Mouse (Mus musculus): Measurements from ENCODE around the gene Cfap69. TPM values are rescaled to one million over a fixed set of nuclear protein-coding genes. Genes with fewer than 3 reads are reported as not detected.
"Not testable (repeated sequence)": the region's sequence is repeated elsewhere in the genome, so short reads cannot be mapped to it uniquely, and the experiment has no call there.

Cfap69 gene
- total and polyA plus RNA-seq, 2 experiments from 2014 or later, result 9.0 to 9.3 TPM

- Histone ChIP-seq H3K9me3 (ENCODE audit: low read length) (no peaks in the 10 kb centered on the region), H3K36me3 (ENCODE audit: insufficient read depth, low read length) (no peaks in the 10 kb centered on the region), H3K27ac (ENCODE audit: low read depth, low read length) (no peak overlapping the region), H3K4me2 (ENCODE audit: low read depth, low read length, poor library complexity, severe bottlenecking) (no peak overlapping the region), H3K9ac (replicated peaks; ENCODE audit: low read length, poor library complexity, severe bottlenecking) (no peak overlapping the region), H3K27me3 (ENCODE audit: insufficient read depth, low read length) (no peaks in the 10 kb centered on the region), H3K4me1 (ENCODE audit: insufficient read depth, low read length) (no peaks in the 10 kb centered on the region), H3K4me3 (ENCODE audit: low read depth, low read length) (no peak overlapping the region)
- WGBS, result 89% methylated on average over 6 of the region's 6 CpGs
- DNase-seq (ENCODE audit: low spot score) (no peak), ATAC-seq (ENCODE audit: low FRiP score) (no peak)
- TF ChIP-seq CTCF (IDR thresholded peaks at IDR 0.05), result no peak
These were observed 24.2 kb upstream of the Cfap69 start for GRCm38 (mm10) chr5:5688228-5688627.

DNA sequence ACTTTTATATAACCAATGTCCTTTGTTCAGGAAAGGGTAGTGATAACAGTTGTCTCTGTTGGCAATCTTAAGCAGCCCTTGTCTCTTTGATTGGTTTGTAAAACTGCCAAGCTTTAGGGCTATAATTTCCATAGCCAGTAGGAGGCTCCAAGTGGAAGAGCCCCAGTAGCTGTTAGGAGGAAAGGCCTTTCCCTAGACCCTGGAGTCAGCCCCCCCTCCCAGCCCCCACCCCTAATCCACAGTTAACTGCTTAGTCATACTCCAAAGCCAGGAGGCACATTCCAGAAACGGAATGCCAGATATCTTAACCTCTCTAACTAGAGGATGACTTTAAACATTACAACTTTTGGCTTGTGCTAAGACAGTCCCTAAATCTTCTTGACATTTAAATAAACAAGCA lies 22.9 kb upstream of the Cfap69 start:
- H3K27ac ChIP-seq (ENCODE audit: low read depth, low read length), result no peak overlapping the region
- no peaks in the 10 kb centered on the region for H3K4me1 ChIP-seq (ENCODE audit: insufficient read depth, low read length)
- H3K4me3 ChIP-seq (ENCODE audit: low read depth, low read length), result no peak overlapping the region
- H3K4me2 ChIP-seq (ENCODE audit: low read depth, low read length, poor library complexity, severe bottlenecking), result no peak overlapping the region
- no peak for TF ChIP-seq CTCF (IDR thresholded peaks at IDR 0.05)
- H3K9ac ChIP-seq (replicated peaks; ENCODE audit: low read length, poor library complexity, severe bottlenecking), result no peak overlapping the region
- ATAC-seq (ENCODE audit: low FRiP score), result no peak
- no peaks in the 10 kb centered on the region for H3K9me3 ChIP-seq (ENCODE audit: low read length)
- WGBS, result 26% methylated on average over 1 of the region's 1 CpGs
- H3K27me3 ChIP-seq (ENCODE audit: insufficient read depth, low read length), result no peaks in the 10 kb centered on the region
- DNase-seq (ENCODE audit: low spot score), result no peak
- H3K36me3 ChIP-seq (ENCODE audit: insufficient read depth, low read length), result no peaks in the 10 kb centered on the region

- not testable (repeated sequence) for DNase-seq (ENCODE audit: low spot score); H3K4me3 ChIP-seq (ENCODE audit: low read depth, low read length); ATAC-seq (ENCODE audit: low FRiP score); H3K4me1 ChIP-seq (ENCODE audit: insufficient read depth, low read length); H3K36me3 ChIP-seq (ENCODE audit: insufficient read depth, low read length); H3K4me2 ChIP-seq (ENCODE audit: low read depth, low read length, poor library complexity, severe bottlenecking); H3K9me3 ChIP-seq (ENCODE audit: low read length); H3K27ac ChIP-seq (ENCODE audit: low read depth, low read length); H3K27me3 ChIP-seq (ENCODE audit: insufficient read depth, low read length); H3K9ac ChIP-seq (replicated peaks; ENCODE audit: low read length, poor library complexity, severe bottlenecking)
- WGBS, result 86% methylated on average over 2 of the region's 2 CpGs
These were observed 20.9 kb upstream of the Cfap69 start for GRCm38 (mm10) chr5:5684946-5685345.

DNA sequence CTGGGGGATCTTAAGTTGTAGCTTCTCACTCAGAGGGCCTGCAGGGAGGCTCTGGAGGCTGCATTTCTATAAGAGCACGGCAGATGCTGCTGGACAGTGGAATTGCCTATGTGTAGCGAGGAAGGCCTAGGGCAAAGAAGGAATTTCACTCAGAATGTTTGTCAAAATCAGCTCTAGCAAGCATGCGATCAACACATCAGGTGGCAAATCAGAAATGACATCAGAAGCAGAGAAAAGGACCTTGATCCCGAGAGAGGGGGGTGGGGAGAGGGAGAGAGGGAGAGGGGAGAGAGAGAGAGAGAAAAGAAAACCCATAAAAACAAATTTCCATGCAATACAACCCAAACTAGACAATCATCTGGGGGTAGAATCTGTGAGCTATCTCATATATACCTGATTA lies 19.3 kb upstream of the Cfap69 start:
- 53% methylated on average over 4 of the region's 4 CpGs for WGBS
- Histone ChIP-seq H3K9me3 (ENCODE audit: low read length) (no peaks in the 10 kb centered on the region), H3K4me1 (ENCODE audit: insufficient read depth, low read length) (no peaks in the 10 kb centered on the region), H3K36me3 (ENCODE audit: insufficient read depth, low read length) (no peaks in the 10 kb centered on the region), H3K4me2 (ENCODE audit: low read depth, low read length, poor library complexity, severe bottlenecking) (no peak overlapping the region), H3K27me3 (ENCODE audit: insufficient read depth, low read length) (no peaks in the 10 kb centered on the region), H3K4me3 (ENCODE audit: low read depth, low read length) (no peak overlapping the region), H3K9ac (replicated peaks; ENCODE audit: low read length, poor library complexity, severe bottlenecking) (no peak overlapping the region), H3K27ac (ENCODE audit: low read depth, low read length) (no peak overlapping the region)
- no peak for TF ChIP-seq CTCF (IDR thresholded peaks at IDR 0.05)
- ATAC-seq (ENCODE audit: low FRiP score) (no peak), DNase-seq (ENCODE audit: low spot score) (no peak)

- no peaks in the 10 kb centered on the region for H3K4me1 ChIP-seq (ENCODE audit: insufficient read depth, low read length)
- no peaks in the 10 kb centered on the region for H3K9me3 ChIP-seq (ENCODE audit: low read length)
- ATAC-seq (ENCODE audit: low FRiP score) (no peak), DNase-seq (ENCODE audit: low spot score) (no peak)
- TF ChIP-seq CTCF (IDR thresholded peaks at IDR 0.05), result no peak
- no peaks in the 10 kb centered on the region for H3K27me3 ChIP-seq (ENCODE audit: insufficient read depth, low read length)
- H3K4me2 ChIP-seq (ENCODE audit: low read depth, low read length, poor library complexity, severe bottlenecking), result no peak overlapping the region
- H3K36me3 ChIP-seq (ENCODE audit: insufficient read depth, low read length), result peaks cover 10% of the 10 kb centered on the region; the same call in 1 of the 2 replicates
- H3K27ac ChIP-seq (ENCODE audit: low read depth, low read length), result no peak overlapping the region
- no peak overlapping the region for H3K4me3 ChIP-seq (ENCODE audit: low read depth, low read length)
- no peak overlapping the region for H3K9ac ChIP-seq (replicated peaks; ENCODE audit: low read length, poor library complexity, severe bottlenecking)
These were observed 15.4 kb upstream of the Cfap69 start for GRCm38 (mm10) chr5:5679459-5679858.

GRCm38 (mm10) chr5:5676082-5676481 lies 12.0 kb upstream of the Cfap69 start:
- no peak overlapping the region for H3K9ac ChIP-seq (replicated peaks; ENCODE audit: low read length, poor library complexity, severe bottlenecking)
- no peak for TF ChIP-seq CTCF (IDR thresholded peaks at IDR 0.05)
- H3K36me3 ChIP-seq (ENCODE audit: insufficient read depth, low read length), result peaks cover 10% of the 10 kb centered on the region; the same call in 1 of the 2 replicates
- ATAC-seq (ENCODE audit: low FRiP score), result no peak
- H3K9me3 ChIP-seq (ENCODE audit: low read length), result no peaks in the 10 kb centered on the region
- DNase-seq (ENCODE audit: low spot score), result no peak
- no peak overlapping the region for H3K4me3 ChIP-seq (ENCODE audit: low read depth, low read length)
- no peaks in the 10 kb centered on the region for H3K4me1 ChIP-seq (ENCODE audit: insufficient read depth, low read length)
- H3K4me2 ChIP-seq (ENCODE audit: low read depth, low read length, poor library complexity, severe bottlenecking), result no peak overlapping the region
- no peak overlapping the region for H3K27ac ChIP-seq (ENCODE audit: low read depth, low read length)
- no peaks in the 10 kb centered on the region for H3K27me3 ChIP-seq (ENCODE audit: insufficient read depth, low read length)
- WGBS, result 92% methylated on average over 3 of the region's 3 CpGs
